Mouse (Mus musculus) CH12.LX (cell line): ENCODE results near the gene Esr1.

Source experiments
- E2F4 ChIP-seq: IDR thresholded peaks from 2 replicates; pipeline ENCODE4 v1.6.1; 2011; ENCODE audit warnings: low read depth, low read length, improper control_type of control experiment; ENCODE audit not compliant: insufficient replicate concordance
- POLR2A ChIP-seq: IDR thresholded peaks from 2 replicates; pipeline ENCODE4 v1.6.1; 2011; ENCODE audit warnings: low read depth, mild to moderate bottlenecking, improper control_type of control experiment, low read length

DNA sequence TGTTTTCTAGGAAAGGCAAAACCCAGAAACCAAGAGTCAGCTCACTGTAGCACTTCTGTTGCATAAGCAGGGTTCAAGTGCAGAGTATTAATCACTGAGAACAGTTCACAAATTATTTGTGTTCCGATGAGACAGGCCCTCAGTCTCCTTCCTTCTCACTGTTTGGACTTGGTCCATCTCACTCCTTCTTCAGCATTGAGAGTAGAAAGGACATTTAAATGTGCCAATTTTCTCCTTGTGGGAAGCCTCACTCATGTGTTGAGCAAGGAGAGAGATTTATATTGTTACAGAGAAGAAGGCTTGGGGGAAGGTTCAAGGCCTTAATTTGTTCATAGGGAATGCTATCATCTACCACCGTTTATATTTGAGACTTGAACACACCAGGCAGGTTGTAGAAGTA lies 6.6 kb downstream of the Esr1 start:
- no peak for TF ChIP-seq POLR2A
- no peak for TF ChIP-seq E2F4
